Mouse (Mus musculus) cerebellum, adult 18-20 months (tissue): ENCODE data around the gene Gm26558.

ENCODE experiments used
- DNase-seq, 2 experiments: peaks; one replicate each; pipeline ENCODE4 v3.0.0; 2021

The Gm26558 gene

GRCm38 (mm10) chr2:70661715-70662495, at the start of gene Gm26558:
Gene Gm26558 (minus strand): TSS chr2:70662108.
- peak in 1 of 2 experiments; percentile 14 for DNase-seq

GRCm38 (mm10) chr2:70710878-70711277, 49.0 kb upstream of the Gm26558 start:
- no peak for DNase-seq

GRCm38 (mm10) chr2:70710236-70710635, 48.3 kb upstream of the Gm26558 start:
- DNase-seq: no peak

DNA sequence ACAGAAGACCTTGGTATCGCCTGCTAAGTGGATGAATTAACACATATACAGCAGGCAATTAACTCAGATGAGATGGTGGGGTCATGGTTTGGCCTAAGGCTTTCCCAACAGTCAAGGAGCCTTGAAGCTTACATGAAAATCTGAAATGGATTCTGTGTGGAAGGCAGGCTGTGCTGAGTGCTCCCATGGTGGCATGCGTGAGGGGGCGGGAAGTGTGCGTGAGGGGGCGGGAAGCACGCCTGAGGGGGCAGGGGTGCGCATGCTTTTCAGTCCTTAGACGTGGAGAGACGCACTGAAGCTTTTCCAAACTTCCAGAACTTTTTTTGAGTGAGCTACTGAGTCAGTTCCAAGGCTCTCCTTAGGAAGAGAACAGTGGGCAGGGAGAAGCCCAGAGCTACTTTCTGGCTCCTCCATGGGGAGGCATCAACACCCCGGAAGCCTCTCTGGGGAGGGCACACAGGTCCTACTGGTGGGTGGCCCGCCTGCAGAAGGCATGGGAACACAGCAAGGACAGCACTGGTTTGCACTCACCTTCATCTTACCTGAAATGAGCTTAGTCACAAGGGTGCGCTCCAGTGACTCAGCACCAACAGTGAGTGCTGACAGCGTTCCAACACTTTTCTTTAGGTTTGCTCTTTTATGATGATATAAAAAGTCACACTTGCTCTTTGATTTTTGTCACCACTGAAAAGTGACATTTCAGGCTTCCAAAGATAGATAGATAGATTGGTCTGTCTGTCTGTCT, 47.2 kb upstream of the Gm26558 start:
- DNase-seq: no peak

GRCm38 (mm10) chr2:70702403-70702802, 40.5 kb upstream of the Gm26558 start:
- no peak for DNase-seq

GRCm38 (mm10) chr2:70701571-70701970, 39.7 kb upstream of the Gm26558 start:
- DNase-seq: no peak

GRCm38 (mm10) chr2:70700851-70701250, 38.9 kb upstream of the Gm26558 start:
- no peak for DNase-seq

DNA sequence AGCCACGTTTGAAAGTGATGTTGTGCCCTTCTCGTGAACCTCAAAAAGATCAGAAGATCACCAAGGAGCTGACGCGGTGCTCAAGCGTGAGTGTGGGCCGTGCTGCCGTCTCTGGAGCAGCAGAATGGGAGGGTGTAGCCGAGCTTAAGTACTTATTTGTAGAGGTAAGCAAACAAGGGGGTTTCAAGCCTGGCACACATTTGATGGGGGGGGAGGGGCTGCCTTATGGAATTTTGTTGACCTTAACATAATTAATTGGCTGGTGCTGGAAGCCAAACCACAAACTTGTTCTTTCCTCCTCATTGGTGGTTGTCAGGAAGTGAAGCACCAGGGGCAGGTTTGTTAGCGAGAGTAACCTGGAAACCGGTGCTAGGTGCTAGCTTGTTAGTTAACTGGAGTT, 33.8 kb upstream of the Gm26558 start:
- DNase-seq: no peak

DNA sequence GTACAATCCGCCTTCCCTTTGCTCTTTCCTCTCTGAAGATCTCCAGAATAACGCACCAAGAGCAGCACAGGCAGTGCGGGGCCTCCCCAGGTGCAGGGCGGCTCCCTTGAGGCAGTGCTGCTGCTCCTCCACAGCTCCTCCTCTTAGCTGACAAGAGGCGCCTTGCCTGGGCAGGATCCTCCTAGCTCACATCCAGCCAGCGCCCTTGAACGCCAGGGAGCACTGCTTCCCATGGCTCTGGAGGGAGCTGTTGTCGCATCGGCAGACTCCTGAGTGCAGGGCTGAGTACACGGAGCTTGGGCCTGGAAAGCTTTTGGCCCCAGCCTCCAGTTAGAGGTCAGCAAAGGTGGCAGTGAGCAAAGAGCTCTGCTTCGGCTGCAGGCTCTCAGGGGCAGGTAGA, 28.3 kb upstream of the Gm26558 start:
- DNase-seq: no peak

- DNase-seq: no peak
These were observed 26.7 kb upstream of the Gm26558 start for GRCm38 (mm10) chr2:70688454-70689078.

DNA sequence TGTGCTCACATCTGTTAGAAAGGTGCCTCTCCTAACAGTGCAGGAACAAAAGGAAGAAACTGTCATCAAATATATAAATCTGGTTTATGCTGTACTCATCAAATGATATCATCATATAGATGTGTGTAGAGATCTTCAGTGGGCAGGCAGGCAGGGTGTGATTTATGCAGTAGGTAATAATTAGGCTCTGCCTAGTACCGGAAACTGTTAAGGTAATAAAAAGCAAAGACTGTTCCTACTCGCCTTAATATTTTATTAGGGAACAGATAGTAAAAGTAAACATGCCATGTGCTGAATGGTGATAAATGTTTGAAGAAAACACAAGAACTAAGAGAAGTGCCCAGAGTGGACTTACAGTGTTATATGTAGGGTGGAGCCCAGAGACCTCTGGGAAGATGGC, 20.4 kb upstream of the Gm26558 start:
- no peak for DNase-seq

GRCm38 (mm10) chr2:70673445-70674126, 11.7 kb upstream of the Gm26558 start:
- no peak for DNase-seq

GRCm38 (mm10) chr2:70672476-70672875, 10.6 kb upstream of the Gm26558 start:
- no peak for DNase-seq

DNA sequence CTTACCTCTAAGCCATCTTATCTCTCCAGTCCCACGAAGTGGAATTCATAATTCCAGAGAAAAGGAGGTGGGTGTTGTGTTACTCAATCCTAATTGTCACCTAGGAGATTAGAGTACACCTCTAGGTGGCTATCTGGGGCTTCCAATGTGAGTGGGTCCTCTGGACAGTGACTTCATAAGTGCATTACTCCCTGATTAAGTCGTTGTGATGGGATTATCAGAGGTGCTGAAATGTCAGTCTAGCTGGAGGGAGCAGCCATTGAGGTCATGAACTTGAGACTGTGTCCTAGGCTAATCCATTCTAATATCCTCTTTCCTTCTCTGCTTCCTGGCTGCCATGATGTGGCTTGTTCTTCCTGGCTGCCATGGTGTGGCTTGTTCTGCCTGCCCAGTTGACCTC, 8.0 kb upstream of the Gm26558 start:
- DNase-seq: no peak

DNA sequence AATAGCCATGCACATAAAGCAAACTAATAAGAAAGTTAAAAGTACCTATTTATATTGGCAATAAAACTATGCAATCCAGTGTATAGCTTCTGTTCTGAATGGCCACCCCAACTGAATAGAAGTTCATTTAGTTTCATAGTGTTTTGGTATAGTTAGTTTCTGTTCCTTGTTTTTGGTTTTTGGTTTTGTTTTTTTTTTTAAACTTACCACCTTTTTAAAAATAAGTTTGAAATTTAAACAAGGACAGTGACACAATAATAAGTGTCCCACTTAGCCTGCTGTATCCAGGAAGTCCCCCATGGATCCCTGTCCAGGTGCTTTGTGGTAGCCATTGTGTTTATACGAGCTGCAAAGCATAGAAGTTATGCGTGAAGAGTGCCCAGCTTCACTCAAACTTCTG, 7.3 kb upstream of the Gm26558 start:
- DNase-seq: no peak

GRCm38 (mm10) chr2:70667016-70667415, 5.1 kb upstream of the Gm26558 start:
- DNase-seq: no peak

DNA sequence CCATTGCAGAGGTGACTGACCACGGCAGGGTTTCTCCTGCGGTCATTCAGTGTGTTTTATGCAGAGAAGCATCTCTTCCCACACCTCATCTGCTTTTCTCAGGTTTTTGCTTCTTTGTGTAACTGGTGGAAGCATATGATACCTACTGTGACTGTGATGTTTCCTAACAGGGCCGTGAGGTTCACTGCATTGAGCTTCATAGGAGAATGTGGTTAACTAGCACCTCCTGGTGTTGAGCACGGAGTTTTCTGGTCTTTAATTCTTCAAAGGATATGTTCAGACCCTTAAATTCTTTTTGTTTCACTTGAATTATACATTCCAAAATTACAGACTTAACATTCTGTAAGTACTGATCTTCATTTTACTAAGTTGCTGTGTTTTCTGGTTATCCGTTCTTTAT, 1.9 kb upstream of the Gm26558 start:
- DNase-seq: no peak

DNA sequence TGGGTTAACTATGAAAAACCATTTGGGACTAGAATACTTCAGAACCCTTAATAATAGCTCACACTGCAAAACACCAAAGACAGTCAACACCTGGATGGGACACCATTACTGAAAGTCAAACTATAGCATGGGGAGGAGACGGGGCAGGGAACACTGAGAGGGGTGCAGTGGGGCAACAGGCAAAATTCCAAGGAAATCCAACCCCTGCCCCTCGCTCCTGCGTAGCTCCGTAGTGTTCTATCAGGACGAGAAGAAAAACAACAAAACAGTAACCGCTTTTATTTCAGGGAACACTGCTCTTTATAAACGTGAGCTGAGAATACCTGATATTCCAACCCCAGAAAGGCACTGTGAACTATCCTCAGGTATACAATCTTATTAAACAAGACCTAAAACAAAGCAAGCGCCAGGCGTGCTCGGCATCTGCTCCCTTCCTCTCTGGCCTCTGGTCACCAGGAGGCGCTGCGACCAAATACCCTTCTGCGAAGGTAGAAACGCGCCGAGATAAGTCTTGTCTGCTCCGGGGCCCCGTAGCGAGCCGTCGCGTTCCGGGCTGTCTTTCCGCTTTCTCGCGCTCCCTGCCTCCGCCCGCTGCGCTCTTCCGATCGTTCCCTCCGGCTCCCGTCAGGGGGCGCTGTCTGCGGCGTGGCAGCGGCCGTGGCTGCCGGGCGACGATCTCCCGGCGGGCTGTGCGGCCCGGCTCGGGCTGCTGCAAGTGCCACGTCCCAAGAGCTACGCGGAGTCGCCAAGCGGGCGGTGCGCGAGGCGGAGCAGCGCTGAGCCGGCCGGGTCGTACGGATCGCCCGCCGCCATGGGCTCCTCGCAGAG, 807 bp downstream of the Gm26558 start, which contains the start of gene Gorasp2:
TSS of gene Gorasp2 (plus strand) at position 690 of the 828 bp plus-strand sequence.
- peak; percentile 96 to 99 for DNase-seq

GRCm38 (mm10) chr2:70657083-70657482, 4.8 kb downstream of the Gm26558 start:
- no peak for DNase-seq

DNA sequence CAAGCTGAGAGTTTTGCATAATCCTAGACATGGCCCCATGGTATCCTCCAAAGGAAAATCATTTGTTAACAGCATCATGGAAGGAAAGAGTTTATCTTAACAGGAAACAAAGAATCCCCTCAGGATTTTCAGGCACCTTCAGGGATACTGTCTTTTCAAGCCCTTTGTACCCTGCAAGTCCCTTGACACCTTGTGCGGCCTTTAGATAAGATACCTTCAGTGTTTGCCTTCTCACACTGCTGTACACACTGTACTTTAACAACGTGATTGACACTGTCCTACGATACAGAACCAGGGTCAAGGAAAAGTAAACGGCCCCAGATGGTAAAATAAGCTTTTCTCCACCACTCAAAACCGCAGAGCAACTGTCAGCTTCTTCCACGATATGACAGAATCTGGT, 10.1 kb downstream of the Gm26558 start:
- DNase-seq: no peak

- no peak for DNase-seq
These were observed 12.4 kb downstream of the Gm26558 start for GRCm38 (mm10) chr2:70649471-70649870.

DNA sequence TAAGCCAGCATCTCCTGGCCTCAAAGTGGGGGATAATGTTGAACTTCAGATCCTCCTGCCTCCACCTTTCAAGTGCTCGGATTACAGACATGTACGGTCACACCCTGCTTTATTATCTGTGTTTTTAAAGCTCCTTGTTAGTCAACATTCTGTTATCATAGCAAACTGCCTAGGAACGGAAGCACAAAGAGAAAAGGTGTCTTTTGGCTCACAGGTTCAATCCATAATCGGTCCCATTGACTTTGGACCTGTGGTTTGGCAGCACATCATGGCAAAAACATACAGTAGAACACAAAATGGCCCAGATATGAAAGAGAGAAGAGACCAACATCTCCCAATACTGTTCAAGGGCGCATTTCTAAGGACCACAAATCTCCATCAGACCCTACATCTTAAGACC, 13.6 kb downstream of the Gm26558 start:
- DNase-seq: no peak
